Mouse (Mus musculus): ENCODE data around the gene Kcnj3. TPM values are rescaled to one million over a fixed set of nuclear protein-coding genes. Genes with fewer than 3 reads are reported as not detected.

Gene Kcnj3
- total RNA-seq, 1 experiment, result 5.1 TPM

GRCm38 (mm10) chr2:55532738-55533491 is 97.1 kb downstream of the Kcnj3 start:
- no peaks in the 10 kb centered on the region for H3K36me3 ChIP-seq (ENCODE audit: control insufficient read depth, insufficient read depth, low read length, poor library complexity, severe bottlenecking)
- no peak for DNase-seq (ENCODE audit: low read depth, low spot score)
- H3K9me3 ChIP-seq (ENCODE audit: control insufficient read depth, insufficient read depth, low read depth, low read length), result no peaks in the 10 kb centered on the region
- no peak overlapping the region for H3K4me3 ChIP-seq (ENCODE audit: insufficient read depth in 1 of 2, low read depth in 1 of 2, low read length in 2 of 2, poor library complexity in 1 of 2, severe bottlenecking in 1 of 2)
- in situ Hi-C loops (cut with MboI; ENCODE audit: low sequenced_read_pairs in 2 of 2, unreplicated experiment in 2 of 2), result no loop called here
- TF ChIP-seq CHD2 (IDR thresholded peaks at IDR 0.05; ENCODE audit: low read depth, low read length) (no peak), ZNF384 (IDR thresholded peaks at IDR 0.05; ENCODE audit: low read depth, low read length) (no peak), ZC3H11A (IDR thresholded peaks at IDR 0.05; ENCODE audit: borderline replicate concordance, low read depth, low read length) (no peak), HCFC1 (IDR thresholded peaks at IDR 0.05; ENCODE audit: borderline replicate concordance, insufficient read depth, low read length) (no peak), MAFK (IDR thresholded peaks at IDR 0.05; ENCODE audit: insufficient read depth, low read depth, low read length) (no peak)
- H3K9ac ChIP-seq (ENCODE audit: insufficient read depth, low read depth, low read length, poor library complexity, severe bottlenecking), result no peak overlapping the region
- H3K4me1 ChIP-seq (ENCODE audit: control insufficient read depth in 2 of 2, insufficient read depth in 2 of 2, low read length in 2 of 2, poor library complexity in 1 of 2), result no peaks in the 10 kb centered on the region
- no peak overlapping the region for H3K27ac ChIP-seq (ENCODE audit: insufficient read depth, low read depth, low read length, poor library complexity, severe bottlenecking)

- Histone ChIP-seq H3K9ac (ENCODE audit: insufficient read depth, low read depth, low read length, poor library complexity, severe bottlenecking) (no peak overlapping the region), H3K36me3 (ENCODE audit: control insufficient read depth, insufficient read depth, low read length, poor library complexity, severe bottlenecking) (no peaks in the 10 kb centered on the region), H3K9me3 (ENCODE audit: control insufficient read depth, insufficient read depth, low read depth, low read length) (no peaks in the 10 kb centered on the region), H3K4me1 (ENCODE audit: control insufficient read depth in 2 of 2, insufficient read depth in 2 of 2, low read length in 2 of 2, poor library complexity in 1 of 2) (no peaks in the 10 kb centered on the region), H3K27ac (ENCODE audit: insufficient read depth, low read depth, low read length, poor library complexity, severe bottlenecking) (no peak overlapping the region), H3K4me3 (ENCODE audit: insufficient read depth in 1 of 2, low read depth in 1 of 2, low read length in 2 of 2, poor library complexity in 1 of 2, severe bottlenecking in 1 of 2) (no peak overlapping the region)
- no peak for DNase-seq (ENCODE audit: low read depth, low spot score)
- TF ChIP-seq ZC3H11A (IDR thresholded peaks at IDR 0.05; ENCODE audit: borderline replicate concordance, low read depth, low read length) (no peak), CHD2 (IDR thresholded peaks at IDR 0.05; ENCODE audit: low read depth, low read length) (no peak), HCFC1 (IDR thresholded peaks at IDR 0.05; ENCODE audit: borderline replicate concordance, insufficient read depth, low read length) (no peak), MAFK (IDR thresholded peaks at IDR 0.05; ENCODE audit: insufficient read depth, low read depth, low read length) (no peak), ZNF384 (IDR thresholded peaks at IDR 0.05; ENCODE audit: low read depth, low read length) (no peak)
- in situ Hi-C loops (cut with MboI; ENCODE audit: low sequenced_read_pairs in 2 of 2, unreplicated experiment in 2 of 2), result no loop called here
Observed at GRCm38 (mm10) chr2:55534946-55535345, 99.2 kb downstream of the Kcnj3 start.

- H3K9ac ChIP-seq (ENCODE audit: insufficient read depth, low read depth, low read length, poor library complexity, severe bottlenecking), result no peak overlapping the region
- H3K4me1 ChIP-seq (ENCODE audit: control insufficient read depth in 2 of 2, insufficient read depth in 2 of 2, low read length in 2 of 2, poor library complexity in 1 of 2), result no peaks in the 10 kb centered on the region
- H3K36me3 ChIP-seq (ENCODE audit: control insufficient read depth, insufficient read depth, low read length, poor library complexity, severe bottlenecking), result no peaks in the 10 kb centered on the region
- no peak for TF ChIP-seq ZNF384 (IDR thresholded peaks at IDR 0.05; ENCODE audit: low read depth, low read length)
- TF ChIP-seq HCFC1 (IDR thresholded peaks at IDR 0.05; ENCODE audit: borderline replicate concordance, insufficient read depth, low read length), result no peak
- TF ChIP-seq MAFK (IDR thresholded peaks at IDR 0.05; ENCODE audit: insufficient read depth, low read depth, low read length), result no peak
- TF ChIP-seq ZC3H11A (IDR thresholded peaks at IDR 0.05; ENCODE audit: borderline replicate concordance, low read depth, low read length), result no peak
- no peak for TF ChIP-seq CHD2 (IDR thresholded peaks at IDR 0.05; ENCODE audit: low read depth, low read length)
- no peak overlapping the region for H3K4me3 ChIP-seq (ENCODE audit: insufficient read depth in 1 of 2, low read depth in 1 of 2, low read length in 2 of 2, poor library complexity in 1 of 2, severe bottlenecking in 1 of 2)
- DNase-seq (ENCODE audit: low read depth, low spot score), result no peak
- H3K27ac ChIP-seq (ENCODE audit: insufficient read depth, low read depth, low read length, poor library complexity, severe bottlenecking), result no peak overlapping the region
- in situ Hi-C loops (cut with MboI; ENCODE audit: low sequenced_read_pairs in 2 of 2, unreplicated experiment in 2 of 2), result no loop called here
- no peaks in the 10 kb centered on the region for H3K9me3 ChIP-seq (ENCODE audit: control insufficient read depth, insufficient read depth, low read depth, low read length)
Observed at GRCm38 (mm10) chr2:55535482-55535881, 99.7 kb downstream of the Kcnj3 start.

GRCm38 (mm10) chr2:55547612-55548011 is 111.8 kb downstream of the Kcnj3 start:
- Histone ChIP-seq H3K36me3 (ENCODE audit: control insufficient read depth, insufficient read depth, low read length, poor library complexity, severe bottlenecking) (no peaks in the 10 kb centered on the region), H3K27ac (ENCODE audit: insufficient read depth, low read depth, low read length, poor library complexity, severe bottlenecking) (no peak overlapping the region), H3K9ac (ENCODE audit: insufficient read depth, low read depth, low read length, poor library complexity, severe bottlenecking) (no peak overlapping the region), H3K4me1 (ENCODE audit: control insufficient read depth in 2 of 2, insufficient read depth in 2 of 2, low read length in 2 of 2, poor library complexity in 1 of 2) (no peaks in the 10 kb centered on the region), H3K4me3 (ENCODE audit: insufficient read depth in 1 of 2, low read depth in 1 of 2, low read length in 2 of 2, poor library complexity in 1 of 2, severe bottlenecking in 1 of 2) (no peak overlapping the region), H3K9me3 (ENCODE audit: control insufficient read depth, insufficient read depth, low read depth, low read length) (no peaks in the 10 kb centered on the region)
- in situ Hi-C loops (cut with MboI; ENCODE audit: low sequenced_read_pairs in 2 of 2, unreplicated experiment in 2 of 2), result no loop called here
- no peak for DNase-seq (ENCODE audit: low read depth, low spot score)
- TF ChIP-seq CHD2 (IDR thresholded peaks at IDR 0.05; ENCODE audit: low read depth, low read length), result no peak
- no peak for TF ChIP-seq ZNF384 (IDR thresholded peaks at IDR 0.05; ENCODE audit: low read depth, low read length)
- TF ChIP-seq MAFK (IDR thresholded peaks at IDR 0.05; ENCODE audit: insufficient read depth, low read depth, low read length), result no peak

Data from ES-E14 (cell line).